Mouse (Mus musculus) forebrain, embryonic 16.5 days (tissue): ENCODE measurements around the gene Mfsd2b. TPM values are rescaled to one million over a fixed set of nuclear protein-coding genes. Genes with fewer than 3 reads are reported as not detected.

Source experiments
- ATAC-seq: fragments of 200-750 bp; cut with Nextera tagmentation; 2 replicates; pipeline ENCODE4 v1.8.0; 2017; ENCODE audit warnings: mild to moderate bottlenecking, moderate library complexity
- H3K27ac ChIP-seq: fragments of 300-500 bp; sonication (generic); 2 replicates; pipeline ENCODE4 v1.5.1; 2014; ENCODE audit warnings: low read length, control low read depth
- H3K27me3 ChIP-seq: fragments of 300-500 bp; sonication (generic); replicated peaks from 2 replicates; pipeline ENCODE4 v1.6.1; 2014; ENCODE audit warnings: low read length; ENCODE audit not compliant: control insufficient read depth, insufficient read depth
- H3K36me3 ChIP-seq: fragments of 300-500 bp; sonication (generic); 2 replicates; pipeline ENCODE4 v1.6.1; 2014; ENCODE audit not compliant: control insufficient read depth, insufficient read depth
- H3K4me1 ChIP-seq: fragments of 300-500 bp; sonication (generic); replicated peaks from 2 replicates; pipeline ENCODE4 v1.6.1; 2014; ENCODE audit warnings: low read length; ENCODE audit not compliant: control insufficient read depth, insufficient read depth
- H3K4me2 ChIP-seq: fragments of 300-500 bp; sonication (generic); 2 replicates; pipeline ENCODE4 v1.6.1; 2014; ENCODE audit warnings: mild to moderate bottlenecking, low read length, control low read depth
- H3K4me3 ChIP-seq: fragments of 300-500 bp; sonication (generic); replicated peaks from 2 replicates; pipeline ENCODE4 v1.5.1; 2014; ENCODE audit warnings: mild to moderate bottlenecking, low read length, control low read depth
- H3K9ac ChIP-seq: fragments of 300-500 bp; sonication (generic); replicated peaks from 2 replicates; pipeline ENCODE4 v1.6.1; 2014; ENCODE audit warnings: low read depth, low read length, control low read depth
- H3K9me3 ChIP-seq: fragments of 300-500 bp; sonication (generic); 2 replicates; pipeline ENCODE4 v1.6.1; 2016; ENCODE audit warnings: low read length; ENCODE audit not compliant: control insufficient read depth
- WGBS: fragments of 180-500 bp; shearing (Covaris S2); extraction: QIAGEN DNeasy Blood & Tissue Kit; methylation state at CpG from one replicate; pipeline ENCODE4 v1.1.7; 2014; 5-methylcytosine and 5-hydroxymethylcytosine counted together
- polyA plus RNA-seq: library from polyadenylated mRNA; unstranded; fragments of >200 nt; fragmentation: Nextera tagmentation; extraction: Ambion mirVana; gene quantifications from 2 replicates; pipeline ENCODE4 v1.2.1, GENCODE M21; 2015

The Mfsd2b gene
- polyA plus RNA-seq, 1 experiment from 2014 or later: 1.3 TPM

DNA sequence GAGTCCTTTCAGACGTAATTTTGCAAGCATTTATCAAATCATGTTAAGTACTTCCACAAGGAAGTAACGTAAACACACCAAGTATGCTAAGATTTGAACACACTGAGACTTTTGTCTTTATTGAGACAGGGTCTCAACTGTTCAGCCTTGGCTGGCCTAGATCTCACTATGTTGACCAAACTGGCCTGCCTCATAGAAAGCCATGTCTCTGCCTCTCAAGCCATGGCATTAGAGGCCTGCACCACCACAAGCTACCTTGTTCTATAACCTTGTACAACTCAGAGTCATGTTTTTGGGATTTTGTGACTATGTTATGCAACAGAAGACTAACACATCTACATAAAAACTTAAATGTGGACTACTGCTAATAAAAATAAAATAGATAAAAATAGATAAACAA lies 7.9 kb upstream of the Mfsd2b start:
- Histone ChIP-seq H3K9me3 (no peaks in the 10 kb centered on the region), H3K36me3 (peaks cover 11% of the 10 kb centered on the region; the same call in 1 of the 2 replicates), H3K4me1 (no peaks in the 10 kb centered on the region), H3K4me2 (no peak overlapping the region), H3K9ac (no peak overlapping the region), H3K4me3 (no peak overlapping the region), H3K27me3 (no peaks in the 10 kb centered on the region), H3K27ac (no peak overlapping the region)
- ATAC-seq: no peak
- WGBS: 95% methylated on average over 2 of the region's 2 CpGs

DNA sequence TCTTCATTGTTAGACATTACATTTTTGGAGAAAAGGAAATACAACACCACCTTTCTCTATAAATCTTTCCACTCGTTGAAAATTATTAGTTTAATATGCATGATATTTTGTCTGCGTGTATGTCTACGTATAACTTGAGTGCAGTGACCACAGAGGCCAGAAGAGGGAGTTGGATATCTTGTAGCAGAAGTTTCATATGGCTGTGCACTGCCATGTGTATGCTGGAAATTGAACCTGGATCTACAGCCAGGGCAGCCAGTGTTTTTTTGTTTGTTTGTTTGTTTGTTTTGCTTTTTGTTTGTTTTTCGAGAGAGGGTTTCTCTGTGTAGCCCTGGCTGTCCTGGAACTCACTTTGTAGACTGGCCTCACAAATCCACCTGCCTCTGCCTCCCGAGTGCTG lies 4.9 kb upstream of the Mfsd2b start:
- 94% methylated on average over 5 of the region's 5 CpGs for WGBS
- peaks cover 6% of the 10 kb centered on the region for H3K4me1 ChIP-seq
- no peak overlapping the region for H3K9ac ChIP-seq
- peaks cover 11% of the 10 kb centered on the region; the same call in 1 of the 2 replicates for H3K36me3 ChIP-seq
- ATAC-seq: no peak
- no peak overlapping the region for H3K4me3 ChIP-seq
- no peaks in the 10 kb centered on the region for H3K27me3 ChIP-seq
- H3K27ac ChIP-seq: no peak overlapping the region
- H3K9me3 ChIP-seq: no peaks in the 10 kb centered on the region
- H3K4me2 ChIP-seq: no peak overlapping the region

DNA sequence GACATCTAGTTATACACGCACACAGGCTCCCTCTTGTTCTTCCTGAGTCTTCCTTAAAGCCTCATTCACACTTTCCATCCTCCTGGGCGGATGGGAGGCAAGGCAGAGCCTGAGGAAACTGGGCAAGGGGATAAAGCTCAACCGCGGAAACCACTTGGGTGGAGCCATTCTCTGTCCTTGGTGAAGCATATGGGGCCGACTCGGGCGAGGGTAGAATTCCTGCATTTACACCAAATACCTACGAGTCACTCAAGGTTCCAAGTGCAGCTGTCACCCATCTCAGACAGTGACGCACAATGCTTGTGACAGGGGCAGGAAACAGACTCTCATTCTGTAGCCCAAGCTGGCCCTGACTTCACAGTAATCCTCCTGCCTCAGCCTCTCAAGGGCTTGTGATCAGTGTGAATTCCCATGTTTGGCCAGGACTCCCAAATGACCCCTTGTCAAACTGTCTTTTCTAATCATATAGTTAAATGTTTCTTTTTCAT lies 4.2 kb upstream of the Mfsd2b start:
- Histone ChIP-seq H3K36me3 (peaks cover 11% of the 10 kb centered on the region; the same call in 1 of the 2 replicates), H3K27me3 (no peaks in the 10 kb centered on the region), H3K9me3 (no peaks in the 10 kb centered on the region), H3K4me2 (no peak overlapping the region), H3K4me1 (peaks cover 10% of the 10 kb centered on the region), H3K9ac (no peak overlapping the region), H3K27ac (no peak overlapping the region), H3K4me3 (no peak overlapping the region)
- no peak for ATAC-seq
- WGBS: 86% methylated on average over 9 of the region's 9 CpGs

DNA sequence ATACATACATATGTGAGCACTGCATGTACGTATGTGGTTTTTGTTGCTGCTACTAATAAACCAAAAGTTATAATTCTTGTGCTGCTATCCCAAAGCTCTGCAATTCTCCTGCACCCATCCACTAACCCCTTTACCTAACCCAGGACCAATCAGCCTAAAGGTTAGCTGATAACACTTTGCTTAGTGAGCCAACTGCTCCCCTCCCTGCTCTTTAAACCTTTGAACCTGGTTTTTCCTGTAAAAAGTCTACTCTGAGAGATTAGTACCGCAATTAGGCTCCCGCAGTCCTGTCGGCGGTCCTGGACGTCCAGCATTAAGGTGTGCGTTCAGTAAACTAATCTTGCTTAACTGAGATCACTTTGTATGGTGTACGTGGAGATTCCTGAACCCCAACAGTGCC lies 1.5 kb upstream of the Mfsd2b start:
- Histone ChIP-seq H3K27ac (no peak overlapping the region), H3K9ac (no peak overlapping the region), H3K9me3 (no peaks in the 10 kb centered on the region), H3K4me1 (peaks cover 10% of the 10 kb centered on the region), H3K4me3 (no peak overlapping the region), H3K4me2 (no peak overlapping the region), H3K27me3 (no peaks in the 10 kb centered on the region), H3K36me3 (0 out of 2 replicates have a peak, but pooled peaks cover 4% of the 10 kb centered on the region)
- ATAC-seq: no peak
- 79% methylated on average over 8 of the region's 8 CpGs for WGBS

DNA sequence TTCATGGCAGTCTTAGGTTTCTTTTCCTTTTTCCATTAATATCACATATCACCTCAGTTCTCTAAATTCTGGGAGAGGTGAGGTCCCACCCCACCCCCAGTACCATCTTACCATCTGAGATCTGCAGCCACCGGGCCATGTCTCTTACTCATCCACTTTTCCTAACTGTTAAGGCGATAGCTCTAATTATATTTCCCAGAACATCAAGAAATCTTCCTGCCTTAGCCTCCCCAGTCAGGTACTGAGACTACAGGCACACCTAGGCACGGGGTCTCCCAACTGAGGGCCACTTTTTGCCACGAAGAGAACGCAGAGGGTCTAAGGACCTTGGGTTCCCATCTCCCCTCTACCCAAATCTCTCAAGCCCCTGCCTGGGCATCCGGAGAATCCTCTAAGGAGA lies 628 bp downstream of the Mfsd2b start:
- no peak overlapping the region for H3K4me3 ChIP-seq
- peak overlapping the region; percentile 97 for H3K4me2 ChIP-seq
- no peaks in the 10 kb centered on the region for H3K27me3 ChIP-seq
- H3K9me3 ChIP-seq: no peaks in the 10 kb centered on the region
- H3K36me3 ChIP-seq: no peaks in the 10 kb centered on the region
- H3K9ac ChIP-seq: peak overlapping the region; percentile 63
- no peak for ATAC-seq
- peaks cover 10% of the 10 kb centered on the region for H3K4me1 ChIP-seq
- WGBS: 75% methylated on average over 6 of the region's 6 CpGs
- H3K27ac ChIP-seq: no peak overlapping the region

DNA sequence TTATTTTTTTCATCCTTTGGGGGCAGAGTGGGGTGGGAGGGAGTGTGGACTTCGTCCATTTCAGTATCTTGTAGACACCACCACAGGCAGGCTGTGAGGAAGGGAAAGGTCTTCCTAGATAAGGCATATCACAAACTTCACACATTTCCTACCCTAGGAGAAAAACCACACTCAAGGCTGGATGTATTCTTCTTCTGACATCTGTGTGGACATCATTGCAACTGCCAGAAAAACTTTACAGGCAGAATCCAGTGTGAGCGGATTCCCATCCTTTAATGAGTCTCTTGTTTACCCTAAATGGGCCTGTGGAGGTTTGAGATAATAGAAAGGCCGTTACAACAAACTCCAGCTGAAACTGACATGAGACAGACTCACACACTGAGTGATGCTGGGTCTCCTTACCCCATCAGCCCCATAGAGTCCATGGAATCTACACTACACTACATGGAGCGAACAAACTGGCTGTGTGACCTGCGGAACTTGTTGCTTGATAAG lies 1.1 kb downstream of the Mfsd2b start:
- Histone ChIP-seq H3K4me1 (peaks cover 10% of the 10 kb centered on the region), H3K36me3 (no peaks in the 10 kb centered on the region), H3K27ac (no peak overlapping the region), H3K9me3 (no peaks in the 10 kb centered on the region), H3K9ac (no peak overlapping the region), H3K27me3 (no peaks in the 10 kb centered on the region), H3K4me2 (no peak overlapping the region), H3K4me3 (no peak overlapping the region)
- no peak for ATAC-seq
- 76% methylated on average over 5 of the region's 5 CpGs for WGBS

DNA sequence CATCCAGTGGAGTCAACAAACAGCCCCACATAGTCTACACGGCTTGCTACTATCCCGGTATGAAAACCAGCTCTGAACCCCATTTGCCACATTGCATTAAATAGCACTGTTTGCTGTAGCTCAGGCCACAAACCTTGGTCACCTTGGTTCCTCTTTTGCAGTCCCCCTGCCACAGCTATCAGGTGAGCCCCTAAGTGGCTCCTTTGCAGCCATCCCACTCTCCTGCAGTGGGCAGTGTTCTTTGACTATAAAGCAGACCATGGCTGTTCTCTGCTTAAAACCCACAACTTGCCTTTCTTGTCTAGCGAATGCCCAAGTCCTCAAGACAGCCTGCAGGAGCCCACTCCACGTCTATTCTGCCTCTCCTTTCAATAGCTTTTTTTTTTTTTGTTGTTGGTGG lies 1.9 kb downstream of the Mfsd2b start:
- Histone ChIP-seq H3K36me3 (no peaks in the 10 kb centered on the region), H3K9me3 (no peaks in the 10 kb centered on the region)

DNA sequence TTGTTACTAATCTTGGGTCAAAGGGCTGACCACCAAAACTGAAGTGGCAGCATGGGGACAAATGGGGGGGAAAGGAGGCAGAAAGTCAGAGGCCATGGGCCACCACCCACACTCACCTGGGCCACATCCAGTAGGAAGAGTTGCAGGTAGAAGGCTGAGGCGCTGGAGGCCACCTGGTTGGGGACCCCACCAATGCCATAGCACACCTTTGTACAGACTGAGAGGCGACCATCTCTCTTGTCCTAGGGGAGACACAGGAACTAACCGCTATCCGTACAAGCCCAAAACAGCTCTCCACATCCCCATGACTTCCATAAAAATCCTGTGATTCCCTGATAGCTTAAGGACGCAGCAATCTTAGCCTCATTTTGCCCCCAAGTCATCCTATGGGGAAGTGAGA lies 2.9 kb downstream of the Mfsd2b start:
- no peak overlapping the region for H3K4me2 ChIP-seq
- WGBS: 92% methylated on average over 5 of the region's 5 CpGs

More for the DNA sequence above, 1.9 kb downstream of the Mfsd2b start:
- no peak for ATAC-seq
- no peak overlapping the region for H3K27ac ChIP-seq
- H3K27me3 ChIP-seq: no peaks in the 10 kb centered on the region
- H3K4me2 ChIP-seq: no peak overlapping the region
- peaks cover 10% of the 10 kb centered on the region for H3K4me1 ChIP-seq
- no peak overlapping the region for H3K4me3 ChIP-seq
- no peak overlapping the region for H3K9ac ChIP-seq
- WGBS: 62% methylated on average over 4 of the region's 4 CpGs

DNA sequence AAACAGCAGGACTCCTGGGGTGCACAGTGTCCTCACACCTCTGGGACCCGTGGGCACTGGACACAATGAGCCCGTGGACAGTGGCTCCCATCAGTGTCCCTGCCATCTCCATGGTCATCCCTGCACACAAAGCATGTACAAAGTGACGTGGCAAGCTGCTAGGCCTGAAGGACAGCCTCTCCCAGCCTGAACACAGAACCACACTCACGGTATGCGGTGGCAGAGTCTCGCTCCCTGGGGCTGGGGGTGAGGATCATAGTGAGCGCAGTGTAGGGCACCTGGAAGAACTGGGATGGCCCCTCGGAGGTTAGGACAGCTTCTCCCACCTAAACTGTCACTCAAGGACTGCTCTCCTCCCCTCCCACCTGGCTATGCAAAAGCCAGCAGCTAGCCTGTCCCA lies 5.2 kb downstream of the Mfsd2b start:
- ATAC-seq: no peak
- Histone ChIP-seq H3K27ac (no peak overlapping the region), H3K36me3 (no peaks in the 10 kb centered on the region), H3K9ac (no peak overlapping the region), H3K4me1 (peaks cover 3% of the 10 kb centered on the region), H3K27me3 (no peaks in the 10 kb centered on the region), H3K9me3 (no peaks in the 10 kb centered on the region), H3K4me3 (no peak overlapping the region), H3K4me2 (no peak overlapping the region)
- 79% methylated on average over 8 of the region's 8 CpGs for WGBS

More for the DNA sequence above, 2.9 kb downstream of the Mfsd2b start:
- Histone ChIP-seq H3K27me3 (no peaks in the 10 kb centered on the region), H3K36me3 (no peaks in the 10 kb centered on the region), H3K9ac (no peak overlapping the region), H3K9me3 (no peaks in the 10 kb centered on the region), H3K27ac (no peak overlapping the region), H3K4me1 (peaks cover 10% of the 10 kb centered on the region), H3K4me3 (no peak overlapping the region)
- no peak for ATAC-seq

DNA sequence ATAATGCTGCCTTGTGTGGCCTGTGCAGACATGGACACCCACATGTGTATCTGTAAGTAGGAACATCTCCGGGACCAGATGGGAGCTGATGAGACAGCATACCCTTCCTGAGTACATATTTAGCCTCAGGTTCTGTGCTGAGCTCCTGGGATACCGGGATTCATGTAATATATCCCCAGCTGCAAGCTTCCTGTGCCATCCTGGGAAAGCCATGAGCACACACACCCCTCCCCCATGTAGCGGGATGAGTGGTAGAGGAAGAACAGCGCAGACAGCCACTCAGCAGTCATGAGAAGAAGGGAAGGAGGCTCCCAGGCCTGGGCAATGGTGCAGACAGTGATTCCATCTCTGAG lies 9.8 kb downstream of the Mfsd2b start:
- H3K9ac ChIP-seq: no peak overlapping the region
- H3K4me3 ChIP-seq: no peak overlapping the region
- no peaks in the 10 kb centered on the region for H3K9me3 ChIP-seq
- no peak overlapping the region for H3K27ac ChIP-seq
- WGBS: 75% methylated on average over 4 of the region's 4 CpGs
- ATAC-seq: peak; percentile 27; the same call in 1 of the 2 replicates
- H3K4me2 ChIP-seq: no peak overlapping the region
- H3K4me1 ChIP-seq: no peaks in the 10 kb centered on the region
- no peaks in the 10 kb centered on the region for H3K36me3 ChIP-seq
- H3K27me3 ChIP-seq: no peaks in the 10 kb centered on the region
